Mouse (Mus musculus) frontal cortex, postnatal 36 days (tissue): ENCODE results near the gene Hyal2.

Experiments
- DNase-seq, 2 experiments: peaks; one replicate each; pipeline ENCODE4 v3.0.0; 2022; ENCODE audit warnings: low spot score in 2 of 2

Gene Hyal2

DNA sequence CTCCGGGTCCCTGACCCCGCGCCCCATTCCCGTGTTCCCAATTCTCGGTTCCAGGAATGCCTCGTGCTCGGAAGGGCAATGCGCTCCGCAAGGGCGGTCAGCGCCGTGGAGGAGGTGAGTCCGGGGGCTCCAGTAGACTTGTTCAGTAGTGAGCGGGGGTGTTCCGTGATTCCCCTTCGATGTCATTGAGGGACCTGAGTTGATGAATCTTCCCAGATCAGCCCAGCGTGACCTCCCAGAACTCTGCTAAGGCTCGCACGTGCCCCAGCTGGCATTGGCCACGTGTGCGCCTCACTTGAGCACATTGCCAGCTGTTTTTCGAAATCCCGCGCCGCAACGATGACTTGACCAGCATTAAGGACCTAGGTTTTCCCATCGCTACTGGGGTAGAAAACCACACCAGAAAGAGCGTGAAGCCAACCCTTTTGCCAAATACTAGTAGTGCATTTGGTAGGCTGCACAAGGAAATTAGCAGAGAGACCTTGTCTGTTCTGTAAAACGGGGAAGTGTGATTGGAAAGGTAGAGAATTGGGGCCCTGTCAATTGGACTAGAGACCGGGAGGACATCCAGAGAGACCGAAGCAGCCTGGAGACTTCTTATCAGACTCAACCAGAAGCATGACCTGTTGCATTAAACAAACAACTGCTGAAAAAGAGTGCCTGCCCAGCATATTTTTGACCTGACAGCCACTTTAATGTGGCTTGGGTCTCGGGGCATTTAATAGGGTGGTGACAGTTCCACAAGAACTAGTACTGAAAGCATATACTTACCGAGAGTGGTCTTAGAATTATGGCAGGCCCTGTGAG, 20.3 kb downstream of the Hyal2 start:
- no peak for DNase-seq

DNA sequence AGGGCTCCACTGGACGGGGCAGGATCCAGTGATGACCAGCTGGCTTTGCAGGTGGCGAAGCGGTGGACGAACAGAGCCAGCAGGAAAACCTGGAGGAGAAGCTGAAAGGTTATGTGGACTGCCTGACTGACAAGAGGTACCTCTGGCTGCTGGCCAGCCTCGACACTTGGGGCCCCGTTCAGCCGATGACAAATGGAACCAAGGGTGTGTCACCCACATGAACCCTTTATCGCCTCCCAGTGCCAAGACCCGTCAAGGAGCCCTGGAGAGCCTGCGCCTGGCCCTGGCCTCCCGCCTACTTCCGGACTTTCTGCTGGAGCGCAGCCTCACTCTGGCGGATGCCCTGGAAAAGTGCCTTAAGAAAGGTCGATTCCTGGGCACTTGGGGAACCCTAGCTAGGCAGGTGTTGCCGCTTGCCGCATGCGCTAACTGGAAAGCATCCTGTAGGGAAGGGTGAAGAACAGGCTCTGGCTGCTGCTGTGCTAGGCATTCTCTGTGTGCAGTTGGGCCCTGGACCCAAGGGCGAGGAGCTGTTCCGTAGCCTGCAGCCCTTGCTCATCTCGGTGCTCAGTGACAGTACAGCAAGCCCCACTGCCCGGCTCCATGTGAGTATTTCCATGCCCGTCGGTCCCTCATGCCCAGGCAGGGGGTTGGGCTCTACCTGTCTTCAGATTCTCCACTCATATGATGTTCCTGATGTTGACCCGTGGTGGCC, 22.5 kb downstream of the Hyal2 start:
- DNase-seq: no peak

DNA sequence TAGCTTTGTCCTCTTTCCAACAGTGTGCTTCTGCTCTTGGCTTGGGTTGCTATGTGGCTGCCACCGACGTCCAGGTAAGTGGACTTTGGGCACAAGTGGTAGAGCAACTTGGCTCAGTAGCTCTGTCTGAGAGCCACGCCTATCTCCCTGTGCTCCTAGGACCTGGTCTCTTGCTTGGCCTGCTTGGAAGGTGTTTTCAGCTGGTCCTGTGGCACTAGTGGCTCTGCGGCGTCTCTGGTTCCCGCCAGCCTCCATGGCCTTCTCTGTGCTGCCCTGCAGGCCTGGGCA, 23.0 kb downstream of the Hyal2 start:
- no peak for DNase-seq

DNA sequence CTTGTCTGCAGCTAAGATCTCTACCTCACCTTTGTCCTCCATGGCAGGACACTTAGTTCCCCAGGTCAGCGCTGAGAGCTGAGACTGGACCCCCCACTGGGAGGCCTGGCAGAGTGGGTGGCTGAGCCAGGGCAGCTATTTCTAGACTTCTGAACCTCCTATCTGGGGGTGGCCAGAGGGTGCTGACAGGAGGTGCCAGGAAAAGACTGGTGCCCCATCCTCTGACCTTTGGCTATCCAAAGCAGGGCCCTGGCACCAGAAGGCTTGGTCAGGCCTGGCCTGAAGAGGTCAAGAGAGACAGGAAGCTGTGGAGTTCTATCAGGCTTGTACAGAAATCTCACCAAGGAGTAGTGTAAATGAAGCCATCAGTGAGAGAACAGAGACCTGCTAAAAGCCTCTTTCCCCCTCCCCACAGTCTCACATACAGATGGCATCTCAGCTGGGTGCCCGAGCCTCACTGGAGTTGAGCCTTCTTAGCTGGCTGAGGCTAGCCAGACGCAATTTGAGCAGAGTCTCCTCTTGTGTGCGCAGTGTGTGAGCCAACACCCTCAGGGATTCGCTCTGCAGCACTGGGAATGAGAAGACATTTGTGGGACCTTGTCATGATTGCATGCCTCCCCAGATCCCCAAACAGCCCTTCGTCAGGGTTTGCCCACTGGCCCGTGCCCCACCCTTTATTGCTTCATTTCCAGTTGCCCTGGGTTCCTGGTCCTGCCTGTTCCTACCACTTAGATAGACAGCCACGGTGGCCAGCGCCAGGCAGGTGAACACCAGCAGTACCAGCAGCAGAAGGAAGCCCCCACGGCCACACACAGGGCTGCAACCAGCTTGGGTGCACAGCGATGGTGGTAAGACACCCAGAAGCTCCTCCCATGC, 25.6 kb downstream of the Hyal2 start:
- no peak for DNase-seq

DNA sequence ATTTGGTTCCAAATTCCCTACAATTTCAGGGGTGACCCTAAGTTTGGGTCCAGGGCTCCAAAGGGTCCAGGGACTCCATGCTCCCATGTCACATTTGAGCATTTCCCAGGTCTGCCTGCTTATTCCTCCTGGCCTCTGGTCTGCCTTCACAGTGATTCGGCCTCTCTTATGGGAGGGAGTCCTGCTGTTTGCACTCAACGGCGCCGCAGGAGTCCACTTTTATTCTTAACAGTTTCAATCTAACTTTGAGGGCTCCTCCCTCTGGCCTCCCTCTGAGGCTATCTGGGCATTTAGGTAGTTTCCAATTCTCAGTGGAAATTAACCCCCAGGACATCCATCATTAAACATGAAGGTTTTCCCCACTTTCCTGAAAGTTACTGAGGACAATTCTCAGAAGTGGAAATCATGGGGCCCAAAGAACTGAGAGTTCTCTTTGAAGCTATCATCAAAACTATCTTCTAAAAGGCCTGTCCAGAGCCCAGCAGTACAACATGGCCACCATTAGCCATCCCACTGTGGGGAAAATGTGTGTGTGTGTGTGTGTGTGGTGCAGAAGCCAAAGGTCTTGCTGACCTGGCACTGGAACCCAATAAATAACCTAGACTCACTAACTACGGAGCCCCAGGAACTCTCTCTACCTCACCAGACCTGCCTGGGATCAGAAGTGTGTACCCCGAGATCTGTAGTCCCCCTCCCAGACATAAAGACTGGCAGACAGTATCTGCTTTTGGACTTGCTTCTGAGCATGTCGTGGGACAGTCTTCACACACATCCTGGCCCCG, 26.7 kb downstream of the Hyal2 start:
- DNase-seq: no peak

DNA sequence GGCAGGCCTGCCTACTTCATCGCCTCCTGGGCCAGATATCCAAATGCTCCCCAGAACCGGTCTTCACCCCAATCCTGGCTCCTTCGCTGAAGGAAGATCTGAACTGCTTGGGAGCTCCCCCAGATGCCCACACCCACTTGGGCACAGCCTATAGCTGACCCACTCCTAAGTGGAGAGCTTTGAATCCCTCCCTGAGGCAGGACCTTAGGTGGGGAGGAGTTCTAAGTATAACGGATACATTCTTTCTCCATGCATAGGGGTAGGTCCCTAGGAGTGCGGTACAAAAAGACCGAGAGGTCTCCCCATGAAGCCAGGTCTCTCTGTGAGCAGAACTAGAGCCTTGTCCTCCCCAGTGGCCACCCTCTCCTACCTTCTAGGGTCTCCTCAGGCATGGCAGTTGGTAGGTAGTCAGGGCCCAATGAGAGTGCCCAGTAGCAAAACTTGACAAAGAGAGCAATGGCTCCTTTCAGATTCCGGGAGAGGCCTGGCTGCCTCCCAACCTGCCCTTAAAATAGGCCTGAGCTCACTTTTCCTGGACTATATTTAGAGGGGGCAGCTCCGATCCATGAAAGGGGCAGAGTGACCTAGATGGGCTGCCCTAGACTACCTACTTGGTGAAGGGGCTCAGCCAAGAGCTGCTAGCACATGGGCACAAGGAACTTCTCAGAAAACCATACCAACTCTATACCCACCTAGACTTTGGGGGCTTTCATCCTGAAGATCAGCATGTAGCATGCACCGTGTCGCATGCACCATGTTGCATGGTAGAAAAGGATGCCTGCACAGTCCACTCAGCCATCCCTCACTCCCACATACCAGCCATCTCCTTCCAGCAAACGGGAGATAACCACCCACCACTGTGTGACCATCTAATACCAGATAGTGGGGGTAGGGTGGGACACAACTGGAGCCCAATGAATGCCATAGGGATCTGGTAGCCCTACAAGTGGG, 29.1 kb downstream of the Hyal2 start:
- no peak for DNase-seq

DNA sequence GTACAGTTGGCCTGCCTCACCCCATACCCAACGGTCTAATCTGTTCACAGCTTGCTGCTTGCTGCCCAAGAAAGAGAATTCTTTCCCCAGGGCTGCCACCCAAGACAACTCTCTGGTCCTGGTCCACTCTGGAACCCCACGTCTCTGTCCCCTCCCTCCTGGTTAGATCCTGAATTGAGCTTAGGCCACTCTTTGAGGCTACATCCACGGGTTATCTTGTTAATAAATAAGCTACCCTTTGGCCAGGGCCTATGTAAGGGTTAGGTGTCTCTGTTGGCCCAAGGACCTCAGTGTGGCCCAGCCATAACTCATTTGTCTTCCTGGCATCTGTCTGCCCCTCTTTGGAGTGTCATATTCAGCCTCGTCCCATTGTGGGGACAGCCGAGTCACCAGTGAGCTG, 30.6 kb downstream of the Hyal2 start:
- DNase-seq: no peak

DNA sequence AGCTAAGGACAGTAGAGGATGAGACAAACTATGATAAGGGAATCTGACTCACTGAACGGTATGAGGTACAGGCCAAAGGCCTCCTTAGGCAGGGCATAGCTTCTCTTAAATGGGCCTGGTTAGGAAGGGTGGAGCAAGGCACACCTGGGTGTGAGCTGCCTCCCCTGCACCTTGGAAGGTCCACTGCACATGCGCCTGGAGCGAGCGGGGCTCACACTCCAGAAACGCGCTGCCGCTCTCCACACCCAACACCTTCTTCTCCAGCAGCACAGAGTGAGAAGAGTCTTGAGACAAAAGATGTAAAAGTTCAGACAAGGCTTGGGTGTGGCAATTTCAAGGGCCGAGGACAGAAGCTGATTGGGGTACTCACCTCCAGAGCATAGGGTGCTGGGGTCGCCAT, 31.7 kb downstream of the Hyal2 start:
- no peak for DNase-seq

DNA sequence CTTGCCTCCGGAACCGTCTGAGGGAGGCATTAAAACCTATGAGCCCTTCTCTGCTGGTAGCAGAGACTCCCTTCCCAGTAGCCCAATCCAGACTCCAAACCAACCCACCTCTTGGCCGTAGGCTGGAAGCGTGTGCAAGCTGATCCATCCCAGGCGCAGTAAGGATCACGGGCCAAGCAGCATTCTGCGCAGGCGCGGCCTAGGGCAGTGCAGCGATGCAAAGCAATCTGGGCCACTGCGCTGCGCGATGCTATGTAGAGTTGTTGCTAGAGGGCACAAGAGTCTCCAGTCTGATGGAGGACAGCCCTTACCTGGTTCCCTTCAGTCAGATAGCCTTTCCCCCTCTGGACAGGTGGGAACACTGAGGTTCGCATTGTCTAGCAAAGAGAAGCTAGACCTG, 32.1 kb downstream of the Hyal2 start:
- no peak for DNase-seq

DNA sequence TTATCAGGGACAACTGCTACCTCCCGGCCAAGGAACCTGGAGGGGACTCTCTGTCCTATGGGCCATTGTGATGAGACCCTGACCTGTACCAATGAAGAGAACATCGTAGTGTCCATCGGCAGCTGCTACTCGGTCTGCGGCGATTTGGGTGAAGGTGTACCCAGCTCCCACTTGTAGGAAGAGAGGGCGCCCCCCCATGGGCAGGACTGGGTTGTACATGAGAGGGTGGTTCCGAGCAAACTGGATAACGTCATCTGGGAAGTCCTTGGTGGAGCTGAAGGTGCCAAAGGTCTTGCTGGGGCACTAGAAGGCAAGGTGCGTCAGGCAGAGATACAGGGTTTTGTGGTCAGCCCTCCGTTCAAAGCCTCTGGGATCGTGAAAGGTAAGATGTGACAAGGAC, 33.0 kb downstream of the Hyal2 start:
- no peak for DNase-seq

DNA sequence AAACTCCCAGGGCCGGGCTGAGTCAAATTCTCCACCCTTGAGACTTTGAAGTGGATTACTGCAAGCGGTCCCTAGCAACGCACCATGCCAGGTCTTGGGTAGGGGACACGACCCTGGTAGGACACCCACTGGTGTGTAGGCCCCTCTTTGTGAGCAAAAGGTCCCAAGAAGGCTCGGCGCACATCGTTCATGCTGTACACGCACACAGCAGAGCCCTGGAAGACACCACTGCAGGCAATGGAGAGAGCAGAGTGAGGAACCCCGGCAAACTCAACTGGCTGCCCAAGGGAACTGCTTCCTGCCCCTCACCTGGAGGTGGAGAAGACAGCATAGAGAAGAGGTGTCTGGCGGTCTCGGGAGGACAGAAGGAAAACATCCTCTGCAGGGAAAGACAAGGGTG, 33.5 kb downstream of the Hyal2 start:
- DNase-seq: no peak

DNA sequence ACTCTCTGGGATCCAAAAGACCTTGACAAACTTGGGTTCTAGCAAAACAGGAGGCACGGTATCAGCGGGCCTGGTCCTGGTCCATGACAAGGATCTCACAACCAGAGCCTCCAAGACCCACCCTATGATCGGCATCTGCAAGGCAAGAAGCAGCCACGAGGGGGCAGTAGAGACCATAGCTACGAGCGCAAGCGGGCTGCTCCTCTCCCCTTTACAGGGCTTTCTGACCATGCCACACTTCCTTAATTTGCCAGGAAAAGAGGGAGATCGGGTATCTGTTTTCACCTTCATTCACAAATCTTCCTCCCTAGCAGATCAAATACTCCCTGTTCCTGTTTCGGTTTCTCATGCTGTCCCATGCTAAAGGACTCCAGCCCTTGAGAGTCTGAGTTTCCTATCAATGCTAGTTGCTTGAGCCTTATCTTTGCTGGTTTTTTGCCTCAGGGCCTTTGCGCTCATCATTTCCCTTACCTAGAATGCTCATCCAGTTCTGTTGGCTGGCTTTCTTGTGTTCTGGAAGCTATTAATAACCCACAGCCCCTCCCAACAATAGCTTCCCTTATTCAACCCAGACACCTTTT, 34.4 kb downstream of the Hyal2 start:
- peak; percentile 92 to 93 for DNase-seq

DNA sequence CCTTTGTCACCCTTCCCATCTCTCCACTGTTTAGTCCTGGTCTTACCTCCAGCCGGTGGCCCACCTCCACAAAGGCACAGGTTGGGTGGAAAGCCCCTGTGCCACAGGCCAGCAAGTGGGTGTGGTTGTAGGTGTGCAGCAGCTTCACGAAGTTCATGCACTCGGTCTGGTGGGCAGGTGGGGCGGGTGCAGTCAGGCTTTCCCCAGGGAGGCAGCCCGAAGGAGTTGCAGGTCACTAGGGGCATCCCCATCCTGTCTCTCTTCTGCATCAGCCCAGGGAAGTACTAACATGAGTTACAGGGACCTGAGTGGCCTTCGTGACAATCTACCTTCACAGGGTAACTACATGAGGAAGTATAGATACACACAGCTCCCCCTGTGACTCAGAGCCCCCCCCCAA, 35.5 kb downstream of the Hyal2 start:
- DNase-seq: no peak

DNA sequence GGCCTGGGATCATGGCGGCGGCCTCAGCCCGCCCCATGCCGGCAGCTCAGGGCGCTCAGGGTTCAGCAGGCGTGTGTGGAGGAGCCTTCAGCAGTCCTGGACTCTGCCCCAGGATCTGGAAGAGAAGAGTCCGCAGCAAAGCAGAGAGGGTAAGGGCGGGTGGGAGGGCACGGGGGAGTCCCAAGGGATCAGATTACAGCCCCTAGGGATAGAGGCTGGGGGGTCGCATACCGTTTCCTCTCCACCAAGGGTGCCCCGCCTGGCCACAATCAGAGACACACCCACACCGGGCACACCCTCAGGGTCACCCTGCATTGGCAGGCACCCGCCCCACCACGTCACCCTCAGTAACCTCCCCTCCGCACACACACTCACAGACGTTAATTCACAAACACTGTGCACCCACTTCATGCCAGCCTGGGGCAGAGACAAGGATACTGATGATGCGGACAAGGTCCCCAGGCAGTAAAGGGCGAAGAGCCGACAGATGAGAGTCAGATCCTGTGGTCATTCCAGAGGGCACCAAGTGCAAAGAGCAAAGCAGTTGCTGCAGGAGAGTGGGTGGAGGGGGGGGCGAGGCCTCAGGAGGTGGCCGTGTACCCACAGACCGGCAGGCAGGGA, 37.4 kb downstream of the Hyal2 start:
- DNase-seq: no peak

DNA sequence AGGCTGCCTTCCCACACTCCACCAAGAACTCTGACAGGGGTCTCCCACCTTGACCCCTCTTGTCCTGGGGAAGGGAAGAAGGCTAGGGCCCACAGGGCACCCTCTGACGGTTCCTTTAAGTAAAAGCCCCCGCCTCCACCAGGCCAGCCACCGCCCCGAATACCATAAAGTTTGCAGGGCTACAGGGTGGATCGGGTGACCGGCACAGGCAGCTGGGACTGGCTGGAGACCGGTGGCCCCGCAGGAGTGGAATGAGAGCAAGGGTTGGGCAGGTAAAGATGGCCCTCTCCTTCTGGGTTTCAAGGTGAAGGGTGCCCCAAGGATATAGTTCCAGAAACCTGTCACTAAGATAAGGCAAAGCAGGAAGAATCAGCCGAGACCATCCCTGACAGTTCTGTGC, 38.8 kb downstream of the Hyal2 start:
- no peak for DNase-seq

DNA sequence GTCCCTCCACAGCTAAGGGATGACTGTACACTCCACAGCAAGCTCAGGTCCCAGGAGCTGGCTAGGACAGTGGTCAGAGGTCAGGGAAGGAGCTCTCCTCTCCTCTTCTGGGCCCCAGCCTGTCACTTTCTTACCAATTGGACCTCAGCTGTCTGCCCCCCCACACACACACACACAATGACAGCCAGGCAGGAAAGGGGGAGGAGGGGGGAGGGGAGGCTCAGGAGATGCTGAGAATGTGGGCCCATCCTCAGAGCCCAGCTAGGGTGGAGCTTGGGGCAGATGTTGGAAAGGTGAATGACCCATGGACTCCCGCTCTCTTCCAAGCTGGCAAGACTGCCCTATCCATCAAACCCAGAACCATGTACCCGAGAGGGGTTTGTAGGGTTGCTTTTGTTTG, 39.3 kb downstream of the Hyal2 start:
- no peak for DNase-seq

DNA sequence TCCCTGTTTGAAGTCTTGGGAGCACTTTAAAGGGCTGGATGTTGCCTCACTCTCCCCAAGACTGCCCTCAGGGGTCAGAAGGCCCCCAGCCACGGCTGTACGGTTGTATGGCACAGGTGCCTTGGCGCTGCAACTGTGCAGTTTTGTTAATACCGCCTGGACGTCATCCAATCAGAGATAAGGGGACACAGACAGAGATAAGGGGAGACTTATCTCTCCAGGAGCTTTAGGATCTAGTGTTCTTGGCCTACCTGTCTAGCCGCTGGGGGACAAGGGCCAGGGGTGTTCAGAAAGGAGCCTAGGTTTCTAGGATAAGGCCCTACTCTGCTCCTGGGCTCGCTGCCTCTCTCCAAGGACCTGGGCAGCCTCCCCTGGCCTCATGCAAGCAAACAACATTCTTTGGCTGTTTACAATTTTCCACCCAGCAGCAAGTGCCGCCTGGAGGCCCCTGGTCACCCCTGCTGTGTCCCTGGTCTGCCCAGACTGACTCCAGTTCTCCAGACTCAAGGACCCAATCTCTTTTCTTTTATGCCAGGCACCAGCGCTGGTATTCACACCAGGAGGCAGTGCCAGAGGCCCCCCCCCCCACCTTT, 40.0 kb downstream of the Hyal2 start:
- DNase-seq: no peak

DNA sequence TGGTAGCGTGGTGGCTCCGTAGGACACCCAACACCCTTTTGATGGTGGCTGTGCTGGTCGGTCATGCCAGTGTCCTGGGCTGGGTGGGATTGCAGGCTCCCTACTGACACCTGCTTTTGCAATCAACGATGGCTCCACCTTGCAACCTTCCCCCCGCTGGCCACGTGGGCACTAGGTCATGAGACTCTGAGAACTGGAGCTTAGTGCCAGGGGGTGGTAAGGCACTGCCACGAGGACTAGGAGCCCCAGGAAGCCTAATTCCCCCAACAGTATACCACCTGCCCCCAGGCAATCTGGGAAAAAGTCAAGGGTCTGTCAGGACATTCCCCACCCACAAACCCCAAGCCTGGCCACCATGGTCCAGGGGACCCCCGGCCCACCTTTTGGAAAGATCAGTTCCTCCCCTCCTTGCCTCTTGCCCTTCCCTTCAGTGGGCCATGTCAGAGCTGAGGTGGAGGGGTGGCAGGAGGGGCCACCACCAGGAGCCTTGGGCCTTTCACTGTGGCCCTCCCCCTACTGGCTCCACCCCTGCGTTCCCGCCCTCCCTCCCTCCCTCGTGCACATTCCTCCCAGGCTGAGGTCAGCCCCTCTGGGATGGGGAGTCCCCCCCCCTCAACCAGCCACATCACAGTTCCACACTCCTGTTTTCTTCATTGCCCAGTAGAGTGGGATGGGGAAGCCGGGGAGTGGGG, 41.1 kb downstream of the Hyal2 start, which contains the start of gene Sema3b:
Gene Sema3b, minus strand, starts transcription at position 489 of the 692 bp plus-strand sequence.
- no peak for DNase-seq

DNA sequence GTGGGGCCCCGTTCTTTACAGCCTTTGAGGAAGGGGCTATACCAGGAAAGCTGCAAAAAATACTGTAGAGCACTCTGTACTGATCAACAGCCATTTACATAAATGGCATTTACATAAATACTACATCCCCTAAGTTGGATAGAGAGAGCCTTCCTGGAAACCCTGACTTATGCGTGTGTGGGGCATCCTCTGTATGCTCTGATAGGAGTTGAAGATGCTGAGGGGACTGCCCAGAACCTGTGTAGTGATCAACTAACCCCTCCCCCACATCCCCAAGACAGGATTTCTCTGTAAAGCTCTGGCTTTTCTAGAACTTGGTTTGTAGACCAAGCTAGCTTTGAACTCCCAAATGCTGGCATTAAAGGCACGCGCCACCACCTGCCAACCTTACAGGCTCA, 41.7 kb downstream of the Hyal2 start:
- DNase-seq: no peak
